Mouse (Mus musculus): ENCODE measurements at regions not wholly inside any gene's neighbourhood (a gene's known extent, or its start where the extent isn't known, plus 50 kb on each side); places are given as distances from the start of the nearest gene placed in this dataset.

- no peak for DNase-seq (ENCODE audit: low read depth)
- TF ChIP-seq CTCF (IDR thresholded peaks at IDR 0.05; ENCODE audit: borderline replicate concordance, extremely low read depth, insufficient read depth, insufficient read length): no peak
- TF ChIP-seq POLR2A (IDR thresholded peaks at IDR 0.05; ENCODE audit: borderline replicate concordance, extremely low read depth, insufficient read depth, insufficient read length, poor library complexity, severe bottlenecking): no peak
Measured at GRCm38 (mm10) chr8:52704055-52704454, 807.5 kb upstream of the Aga start.

DNA sequence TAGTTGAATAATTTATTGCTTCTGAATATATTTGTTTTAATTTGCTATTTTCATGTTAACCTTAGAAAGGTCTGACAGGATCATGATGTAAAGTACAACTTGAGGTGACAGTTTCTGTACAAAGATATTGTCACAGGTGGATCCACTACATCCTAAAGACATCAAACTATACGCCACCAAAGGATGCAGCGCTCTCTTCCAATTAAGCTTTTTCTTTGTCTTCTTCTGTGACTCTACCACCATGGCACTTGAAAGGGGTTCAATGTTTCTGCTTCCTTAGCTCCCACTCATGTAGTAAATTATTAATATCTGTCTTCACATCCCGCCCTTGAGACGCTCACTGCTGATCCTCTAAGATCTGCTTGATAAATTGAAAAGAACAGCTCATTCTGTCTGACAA, 779.4 kb upstream of the Aga start:
- TF ChIP-seq CTCF (IDR thresholded peaks at IDR 0.05; ENCODE audit: borderline replicate concordance, extremely low read depth, insufficient read depth, insufficient read length) (no peak), POLR2A (IDR thresholded peaks at IDR 0.05; ENCODE audit: borderline replicate concordance, extremely low read depth, insufficient read depth, insufficient read length, poor library complexity, severe bottlenecking) (no peak)
- peak; percentile 51 for DNase-seq (ENCODE audit: low read depth)
